Mouse (Mus musculus) neural tube, embryonic 11.5 days (tissue): ENCODE measurements around the gene Khk. TPM values are rescaled to one million over a fixed set of nuclear protein-coding genes. Genes with fewer than 3 reads are reported as not detected.

ENCODE experiments used
- ATAC-seq: fragments of 200-750 bp; cut with Nextera tagmentation; 2 replicates; pipeline ENCODE4 v1.8.0; 2017; ENCODE audit warnings: moderate number of reproducible peaks, mild to moderate bottlenecking, moderate TSS enrichment, moderate library complexity; ENCODE audit not compliant: insufficient read depth, low FRiP score, low TSS enrichment
- DNase-seq: peaks from one replicate; pipeline ENCODE4 v3.0.0-alpha.2; 2015; ENCODE audit warnings: low spot score
- H3K27ac ChIP-seq: fragments of 300-500 bp; sonication (generic); 2 replicates; pipeline ENCODE4 v1.5.1; 2014; ENCODE audit warnings: low read depth, mild to moderate bottlenecking, low read length
- H3K27me3 ChIP-seq: fragments of 300-500 bp; sonication (generic); 2 replicates; pipeline ENCODE4 v1.6.1; 2014; ENCODE audit warnings: mild to moderate bottlenecking, low read length, mixed read lengths; ENCODE audit not compliant: control insufficient read depth, insufficient read depth
- H3K36me3 ChIP-seq: fragments of 300-500 bp; sonication (generic); 2 replicates; pipeline ENCODE4 v1.6.1; 2014; ENCODE audit warnings: mild to moderate bottlenecking, low read length, moderate library complexity, mixed read lengths; ENCODE audit not compliant: control insufficient read depth, insufficient read depth
- H3K4me1 ChIP-seq: fragments of 300-500 bp; sonication (generic); 2 replicates; pipeline ENCODE4 v1.6.1; 2014; ENCODE audit warnings: low read length, mixed read lengths; ENCODE audit not compliant: control insufficient read depth, insufficient read depth
- H3K4me2 ChIP-seq: fragments of 300-500 bp; sonication (generic); 2 replicates; pipeline ENCODE4 v1.6.1; 2014; ENCODE audit warnings: low read depth, mild to moderate bottlenecking, moderate library complexity
- H3K4me3 ChIP-seq: fragments of 300-500 bp; sonication (generic); 2 replicates; pipeline ENCODE4 v1.5.1; 2014; ENCODE audit warnings: low read depth, low read length
- H3K9ac ChIP-seq: fragments of 300-500 bp; sonication (generic); 2 replicates; pipeline ENCODE4 v1.6.1; 2014; ENCODE audit warnings: mild to moderate bottlenecking, low read length
- H3K9me3 ChIP-seq: fragments of 300-500 bp; sonication (generic); 2 replicates; pipeline ENCODE4 v1.6.1; 2016; ENCODE audit warnings: low read length; ENCODE audit not compliant: control insufficient read depth
- WGBS: fragments of 180-500 bp; shearing (Covaris S2); extraction: QIAGEN DNeasy Blood & Tissue Kit; methylation state at CpG from one replicate; pipeline ENCODE4 v1.1.7; 2014; 5-methylcytosine and 5-hydroxymethylcytosine counted together
- polyA plus RNA-seq: library from polyadenylated mRNA; unstranded; fragments of >200 nt; fragmentation: Nextera tagmentation; extraction: Ambion mirVana; gene quantifications from 2 replicates; pipeline ENCODE4 v1.2.1, GENCODE M21; 2014

The Khk gene
- polyA plus RNA-seq, 1 experiment from 2014 or later: 9.6 TPM

DNA sequence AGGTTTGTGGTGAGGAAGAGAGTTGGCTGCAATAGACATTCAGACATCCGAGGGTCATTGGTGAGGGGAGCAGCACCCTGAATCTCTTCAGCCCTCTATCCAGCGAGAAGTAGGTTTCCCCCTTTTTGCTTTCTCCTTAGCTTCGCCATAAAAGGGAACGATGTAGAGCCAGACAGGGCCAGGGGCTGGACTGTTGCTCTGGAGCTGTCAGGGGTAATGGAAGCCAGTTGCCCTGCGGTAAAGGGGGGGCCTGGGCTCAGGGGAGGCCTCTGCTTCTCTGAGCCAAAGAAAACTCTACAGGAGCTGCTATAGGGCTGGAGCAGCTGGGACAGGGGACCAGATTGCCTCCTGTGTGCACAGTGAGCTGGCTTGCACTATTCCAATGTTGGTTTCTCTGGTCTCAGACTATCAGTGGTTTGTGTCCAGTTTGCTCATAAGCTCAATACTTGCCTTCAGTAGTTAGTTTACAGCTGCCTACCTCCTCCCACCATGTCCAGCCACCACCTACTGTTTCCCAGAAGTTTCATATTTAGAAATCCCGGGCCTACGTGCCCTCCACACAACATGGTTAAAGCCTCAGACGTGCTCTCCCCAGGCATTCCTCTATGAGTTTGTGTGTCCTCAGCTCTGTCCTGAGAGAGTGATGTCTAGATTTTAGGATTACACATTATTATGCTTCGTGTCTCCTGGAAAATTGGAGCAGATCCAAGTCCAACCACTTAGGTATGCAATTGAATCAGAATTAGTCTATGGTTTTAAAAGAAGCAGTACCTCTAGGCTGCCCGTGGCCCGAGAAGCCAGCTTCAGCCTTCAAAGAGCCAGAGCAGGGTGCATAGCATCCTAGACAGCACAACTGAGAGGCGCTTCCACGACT is 12.6 kb upstream of the Khk start:
- H3K27ac ChIP-seq: peak overlapping the region; percentile 73; the same call in 1 of the 2 replicates
- peaks cover 16% of the 10 kb centered on the region for H3K4me1 ChIP-seq
- no peaks in the 10 kb centered on the region for H3K27me3 ChIP-seq
- H3K4me2 ChIP-seq: peak overlapping the region; percentile 81; the same call in 1 of the 2 replicates
- peak overlapping the region; percentile 62 for H3K4me3 ChIP-seq
- peak; percentile 25 for DNase-seq
- no peak for ATAC-seq
- 50% methylated on average over 13 of the region's 13 CpGs for WGBS
- peaks cover 5% of the 10 kb centered on the region for H3K36me3 ChIP-seq
- H3K9ac ChIP-seq: 0 out of 2 replicates have a peak overlapping the region, but pooled peaks have one; percentile 18
- H3K9me3 ChIP-seq: no peaks in the 10 kb centered on the region

DNA sequence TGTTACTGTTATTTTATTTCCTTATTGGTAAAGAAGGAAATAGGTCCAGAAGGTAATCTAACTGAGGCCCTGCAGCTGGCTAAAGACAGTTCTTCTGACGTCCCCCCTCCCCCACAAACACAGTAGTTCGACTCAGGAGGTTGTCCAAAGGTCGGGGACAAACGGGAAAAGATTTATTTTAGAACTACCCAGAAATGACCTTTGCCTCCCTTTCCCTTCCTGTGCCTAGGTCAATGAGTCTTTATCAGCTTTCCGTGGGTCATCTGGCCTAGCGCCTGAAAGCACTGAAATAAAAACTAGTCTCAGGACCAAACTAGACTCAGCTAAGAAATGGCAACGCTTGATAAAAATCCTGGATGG is 12.0 kb upstream of the Khk start:
- Histone ChIP-seq H3K27ac (no peak overlapping the region), H3K9ac (no peak overlapping the region), H3K4me2 (no peak overlapping the region), H3K36me3 (peaks cover 5% of the 10 kb centered on the region), H3K27me3 (no peaks in the 10 kb centered on the region), H3K4me3 (no peak overlapping the region), H3K9me3 (no peaks in the 10 kb centered on the region), H3K4me1 (peaks cover 18% of the 10 kb centered on the region)
- DNase-seq: no peak
- 39% methylated on average over 7 of the region's 7 CpGs for WGBS
- no peak for ATAC-seq

DNA sequence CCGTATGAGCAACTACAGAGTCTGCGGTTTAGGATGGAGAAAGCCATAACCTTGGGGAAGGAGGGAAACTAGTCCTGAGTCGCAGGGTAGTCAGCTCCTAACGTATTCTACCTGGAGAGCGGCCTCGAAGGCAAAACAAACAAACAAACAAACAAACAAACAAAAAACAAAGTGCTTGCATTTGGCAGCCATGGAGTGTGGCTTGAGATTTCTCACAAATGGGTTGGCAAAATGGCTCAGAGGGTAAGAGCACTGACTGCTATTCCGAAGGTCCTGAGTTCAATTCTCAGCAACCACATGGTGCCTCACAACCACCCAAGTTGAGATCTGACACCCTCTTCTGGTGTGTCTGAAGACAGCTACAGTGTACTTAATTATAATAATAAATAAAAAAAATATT is 11.4 kb upstream of the Khk start:
- 85% methylated on average over 7 of the region's 7 CpGs for WGBS

DNA sequence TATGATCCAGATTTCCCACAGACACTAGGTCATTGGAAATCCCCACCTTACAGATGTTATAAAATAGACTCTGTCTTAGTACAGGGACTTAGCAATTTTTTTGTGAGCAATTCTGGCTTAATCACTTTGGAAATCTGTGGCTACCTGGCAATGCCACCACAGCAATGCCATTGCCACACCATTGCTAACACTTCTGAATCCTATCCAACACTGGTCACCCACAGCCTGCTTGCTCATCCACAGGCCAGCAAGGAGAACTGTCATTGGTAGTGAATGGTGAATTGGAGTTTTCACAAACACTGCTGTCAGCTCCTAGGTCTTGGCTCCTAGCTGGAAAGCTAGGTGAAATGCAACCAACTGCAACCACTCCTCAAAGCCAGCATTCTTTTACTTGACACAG is 10.8 kb upstream of the Khk start:
- Histone ChIP-seq H3K27me3 (no peaks in the 10 kb centered on the region), H3K36me3 (no peaks in the 10 kb centered on the region), H3K4me3 (no peak overlapping the region), H3K27ac (no peak overlapping the region), H3K4me1 (peaks cover 23% of the 10 kb centered on the region), H3K4me2 (no peak overlapping the region), H3K9ac (no peak overlapping the region), H3K9me3 (no peaks in the 10 kb centered on the region)
- no peak for DNase-seq
- no peak for ATAC-seq

More for the DNA sequence above, 11.4 kb upstream of the Khk start:
- Histone ChIP-seq H3K36me3 (peaks cover 1% of the 10 kb centered on the region; the same call in 1 of the 2 replicates), H3K27ac (no peak overlapping the region), H3K27me3 (no peaks in the 10 kb centered on the region), H3K4me3 (no peak overlapping the region), H3K9ac (no peak overlapping the region), H3K4me2 (no peak overlapping the region), H3K4me1 (peaks cover 22% of the 10 kb centered on the region), H3K9me3 (no peaks in the 10 kb centered on the region)
- DNase-seq (no peak), ATAC-seq (no peak)

DNA sequence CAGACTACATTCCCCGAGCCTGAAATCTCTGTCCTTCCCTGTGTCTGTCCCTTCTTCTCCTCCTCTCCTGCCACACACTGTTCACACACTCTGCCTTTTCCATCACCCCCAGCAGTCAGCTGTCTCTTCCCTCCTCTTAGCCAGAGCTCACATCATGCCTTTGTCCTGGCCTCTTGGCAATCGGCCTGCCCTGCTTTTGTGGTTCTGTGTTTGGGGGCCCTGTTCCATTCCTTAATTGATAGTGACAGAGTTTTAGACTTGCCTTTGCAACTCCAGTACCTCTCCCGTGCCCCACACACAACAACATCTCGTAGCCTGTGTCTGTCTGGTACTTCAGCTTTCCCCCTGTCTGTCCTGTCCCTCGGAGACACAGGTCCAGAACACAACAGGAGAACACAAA is 9.1 kb upstream of the Khk start:
- H3K9ac ChIP-seq: no peak overlapping the region
- no peak for ATAC-seq
- H3K36me3 ChIP-seq: no peaks in the 10 kb centered on the region; the same call in 1 of the 2 replicates
- no peaks in the 10 kb centered on the region for H3K9me3 ChIP-seq
- no peaks in the 10 kb centered on the region for H3K27me3 ChIP-seq
- H3K4me2 ChIP-seq: no peak overlapping the region
- H3K4me1 ChIP-seq: peaks cover 19% of the 10 kb centered on the region
- 74% methylated on average over 5 of the region's 5 CpGs for WGBS
- DNase-seq: no peak
- no peak overlapping the region for H3K4me3 ChIP-seq
- peak overlapping the region; percentile 87 for H3K27ac ChIP-seq

DNA sequence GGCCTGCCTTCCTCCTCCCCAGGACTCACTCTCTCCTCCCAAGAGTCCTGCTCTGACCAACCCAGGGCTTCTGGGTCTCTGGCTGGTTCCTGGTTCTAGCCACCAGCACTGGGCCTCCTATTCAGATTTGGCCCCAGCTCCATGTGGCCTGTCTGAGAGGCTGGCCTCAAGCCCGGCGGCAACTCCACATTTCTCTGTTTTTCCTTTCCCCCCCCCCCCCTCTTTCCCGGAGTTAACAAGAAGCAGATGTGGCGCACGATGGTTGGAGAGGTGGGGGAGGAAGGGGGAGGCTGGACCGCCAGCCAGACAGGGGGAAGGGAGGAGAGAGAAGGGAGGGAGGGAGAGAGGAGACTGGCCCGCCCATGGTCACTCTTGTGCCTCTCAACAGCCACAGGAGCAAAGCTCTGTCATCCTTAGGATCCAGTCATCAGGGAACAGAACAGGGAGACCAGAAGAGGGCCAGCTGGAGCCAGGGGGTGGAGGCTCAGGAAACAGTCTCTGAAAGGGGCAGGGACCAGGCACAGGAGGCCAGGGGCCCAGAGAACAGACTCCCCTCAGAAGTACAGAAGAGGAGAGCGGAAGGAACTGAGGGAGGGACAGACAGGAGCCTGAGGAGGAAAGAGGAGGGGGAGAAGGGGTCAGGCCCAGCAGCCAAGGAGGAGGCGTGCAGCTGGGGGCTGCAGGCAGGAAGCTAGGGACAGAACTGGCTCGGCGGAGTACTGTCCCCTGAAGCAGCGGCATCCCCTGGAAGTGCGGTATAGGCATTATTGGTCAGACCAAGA is 8.0 kb upstream of the Khk start, which contains the start of gene Emilin1:
Emilin1 (plus strand) TSS at position 343 of the 782 bp plus-strand sequence.
- 15% methylated on average over 13 of the region's 13 CpGs for WGBS
- H3K27ac ChIP-seq: peak within 1 kb of the TSS; percentile 87
- H3K4me1 ChIP-seq: peaks cover 19% of the 10 kb centered on the region
- ATAC-seq (no peak), DNase-seq (peak; percentile 77)
- H3K27me3 ChIP-seq: no peaks in the 10 kb centered on the region
- H3K36me3 ChIP-seq: peaks cover 4% of the 10 kb centered on the region; the same call in 1 of the 2 replicates
- H3K9ac ChIP-seq: peak within 1 kb of the TSS; percentile 35
- H3K4me3 ChIP-seq: peak within 1 kb of the TSS; percentile 33
- H3K9me3 ChIP-seq: no peaks in the 10 kb centered on the region
- H3K4me2 ChIP-seq: peak within 1 kb of the TSS; percentile 52

DNA sequence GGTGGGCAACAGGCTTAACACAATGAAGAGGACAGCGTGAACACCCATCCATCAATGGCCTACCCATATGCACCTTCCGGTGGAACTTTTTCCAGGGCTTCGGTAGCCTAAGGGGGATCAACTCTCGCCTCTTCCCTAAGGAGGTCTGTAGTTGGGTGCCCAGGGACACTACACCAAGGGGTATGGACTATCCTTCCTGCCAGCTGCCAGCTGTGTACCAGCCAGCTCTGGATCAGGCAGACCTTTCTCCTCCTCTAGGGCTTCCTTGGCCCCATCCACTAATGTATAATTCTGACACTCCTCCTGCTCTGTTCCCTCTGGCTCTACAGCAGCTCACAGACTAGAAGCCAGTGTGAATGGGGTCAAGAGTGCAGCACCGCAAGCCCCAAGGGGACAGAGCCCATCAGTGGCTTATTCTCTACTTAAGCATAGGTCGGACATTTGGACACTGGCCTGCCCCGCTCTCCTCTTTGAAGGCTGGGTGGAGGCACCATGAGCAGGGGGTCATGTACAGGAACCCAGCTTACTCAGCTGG is 7.1 kb upstream of the Khk start:
- peak overlapping the region; percentile 35 for H3K9ac ChIP-seq

DNA sequence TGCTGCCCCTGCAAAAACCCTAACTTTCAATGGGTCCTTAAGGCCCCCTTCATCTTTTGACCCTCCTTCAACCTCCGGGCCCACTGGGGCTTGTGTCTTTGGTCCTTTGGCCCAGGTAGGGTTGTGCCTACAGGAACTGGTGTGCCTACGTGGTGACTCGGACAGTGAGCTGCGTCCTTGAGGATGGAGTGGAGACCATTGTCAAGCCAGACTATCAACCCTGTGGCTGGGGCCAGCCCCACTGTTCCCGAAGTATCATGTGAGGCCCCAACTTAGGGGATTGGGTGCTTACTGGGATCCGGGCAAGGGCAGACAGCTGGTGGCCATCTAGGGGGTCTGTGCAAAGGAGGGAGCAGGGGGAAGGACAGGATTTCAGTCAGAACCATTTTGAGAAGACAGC is 6.4 kb upstream of the Khk start:
- Histone ChIP-seq H3K4me2 (peak overlapping the region; percentile 52), H3K27ac (no peak overlapping the region; the same call in 1 of the 2 replicates), H3K4me3 (peak overlapping the region; percentile 33), H3K36me3 (peaks cover 4% of the 10 kb centered on the region; the same call in 1 of the 2 replicates), H3K9me3 (no peaks in the 10 kb centered on the region), H3K27me3 (no peaks in the 10 kb centered on the region), H3K4me1 (peaks cover 15% of the 10 kb centered on the region), H3K9ac (no peak overlapping the region)
- no peak for DNase-seq
- no peak for ATAC-seq
- WGBS: 71% methylated on average over 6 of the region's 6 CpGs

More for the DNA sequence above, 7.1 kb upstream of the Khk start:
- 77% methylated on average over 7 of the region's 7 CpGs for WGBS
- Histone ChIP-seq H3K4me1 (peaks cover 15% of the 10 kb centered on the region), H3K4me3 (peak overlapping the region; percentile 33), H3K9me3 (no peaks in the 10 kb centered on the region), H3K27ac (peak overlapping the region; percentile 87), H3K27me3 (no peaks in the 10 kb centered on the region), H3K4me2 (peak overlapping the region; percentile 52), H3K36me3 (peaks cover 4% of the 10 kb centered on the region; the same call in 1 of the 2 replicates)
- ATAC-seq: no peak
- DNase-seq: peak; percentile 22
